ENCODE assay signal across 8 mouse cellular contexts in genomic region chr10:5823740-5824491, GRCm38 (mm10). TPM values are rescaled to one million over a fixed set of nuclear protein-coding genes. Genes with fewer than 3 reads are reported as not detected.
DNase-seq lines count a peak whose midpoint lies in the region; ATAC-seq and TF ChIP-seq lines count a peak whose summit lies in the region.

Mtrf1l (minus strand) TSS chr10:5823910.

- TF ChIP-seq POLR2A in brain, embryonic 14.5 days (IDR thresholded peaks at IDR 0.05; ENCODE audit: borderline replicate concordance, extremely low read depth, insufficient read depth, insufficient read length, poor library complexity, severe bottlenecking): peak; percentile 30; the same call in 1 of the 2 replicates
- 0 out of 2 replicates have a peak, but pooled peaks have one; percentile 37 for TF ChIP-seq POLR2A in liver, adult 2 months (IDR thresholded peaks at IDR 0.05; ENCODE audit: extremely low read depth, insufficient read depth, low read length)
- peak; percentile 55 for TF ChIP-seq POLR2A in myocyte (IDR thresholded peaks at IDR 0.05; ENCODE audit: insufficient read length, low read depth)

- H3K4me3 ChIP-seq in C2C12 (ENCODE audit: insufficient read depth, poor library complexity, severe bottlenecking) (peak within 1 kb of the TSS; percentile 86), myocyte (peak within 1 kb of the TSS; percentile 56)
- peak within 1 kb of the TSS; percentile 98 for H3K4me3 ChIP-seq in erythroblast, embryonic 14.5 days (replicated peaks)
- H3K4me3 ChIP-seq in heart, embryonic 11.5 days (ENCODE audit: low read depth, low read length): peak within 1 kb of the TSS; percentile 98
- peak within 1 kb of the TSS; percentile 95 for H3K4me3 ChIP-seq in kidney, embryonic 16.5 days (ENCODE audit: low read length)
- peak within 1 kb of the TSS; percentile 98 for H3K4me3 ChIP-seq in liver, adult 2 months (ENCODE audit: insufficient read depth, low read depth, low read length)

- no peak for TF ChIP-seq CTCF in C2C12 (IDR thresholded peaks at IDR 0.05; ENCODE audit: control insufficient read depth, insufficient read depth, insufficient read length)
- TF ChIP-seq CTCF in brain, embryonic 14.5 days (IDR thresholded peaks at IDR 0.05; ENCODE audit: borderline replicate concordance, extremely low read depth, insufficient read depth, insufficient read length): no peak
- TF ChIP-seq CTCF in liver, adult 2 months (IDR thresholded peaks at IDR 0.05; ENCODE audit: low read depth, low read length): 0 out of 2 replicates have a peak, but pooled peaks have one; percentile 3

- H3K4me2 ChIP-seq in heart, embryonic 11.5 days: peak within 1 kb of the TSS; percentile 89
- peak within 1 kb of the TSS; percentile 80 for H3K4me2 ChIP-seq in kidney, embryonic 16.5 days (replicated peaks; ENCODE audit: low read depth, low read length)
- H3K4me2 ChIP-seq in myocyte (ENCODE audit: low read depth): peak within 1 kb of the TSS; percentile 98

- DNase-seq in brain, embryonic 14.5 days (ENCODE audit: low read depth): peak; percentile 98
- peak; percentile 94 for DNase-seq in liver, adult 2 months (ENCODE audit: extremely low read depth, low read depth, low spot score)
- DNase-seq in splenic B cell, adult 2 months (ENCODE audit: low read depth, low spot score): peak; percentile 98

- H3K9me3 ChIP-seq in erythroblast, embryonic 14.5 days (ENCODE audit: control insufficient read depth, low read length): peaks cover 8% of the 10 kb centered on the region
- H3K9me3 ChIP-seq in heart, embryonic 11.5 days (replicated peaks; ENCODE audit: control insufficient read depth, low read length): no peaks in the 10 kb centered on the region
- no peaks in the 10 kb centered on the region for H3K9me3 ChIP-seq in kidney, embryonic 16.5 days (ENCODE audit: low read length)

- WGBS in heart, embryonic 11.5 days (ENCODE audit: insufficient replicate concordance): under 1% methylated on average over 47 of the region's 47 CpGs
- under 1% methylated on average over 47 of the region's 47 CpGs for WGBS in kidney, embryonic 16.5 days
- under 1% methylated on average over 47 of the region's 47 CpGs for WGBS in liver, adult 2 months

- H3K4me1 ChIP-seq in erythroblast, embryonic 14.5 days (ENCODE audit: control insufficient read depth): peaks cover 51% of the 10 kb centered on the region
- H3K4me1 ChIP-seq in heart, embryonic 11.5 days (ENCODE audit: control insufficient read depth, insufficient read depth, low read length): peaks cover 5% of the 10 kb centered on the region; the same call in 1 of the 2 replicates
- H3K4me1 ChIP-seq in kidney, embryonic 16.5 days (ENCODE audit: insufficient read depth, low read length): peaks cover 15% of the 10 kb centered on the region
- 0 out of 2 replicates have a peak, but pooled peaks cover 6% of the 10 kb centered on the region for H3K4me1 ChIP-seq in liver, adult 2 months (ENCODE audit: control insufficient read depth, insufficient read depth, low read length)

- H3K36me3 ChIP-seq in C2C12 (ENCODE audit: control insufficient read depth, insufficient read depth) (peaks cover 23% of the 10 kb centered on the region), myocyte (ENCODE audit: control insufficient read depth, insufficient read depth) (peaks cover 15% of the 10 kb centered on the region)
- H3K36me3 ChIP-seq in erythroblast, embryonic 14.5 days (ENCODE audit: control insufficient read depth): peaks cover 35% of the 10 kb centered on the region
- H3K36me3 ChIP-seq in heart, embryonic 11.5 days (ENCODE audit: control insufficient read depth, insufficient read depth, low read length): peaks cover 8% of the 10 kb centered on the region
- H3K36me3 ChIP-seq in kidney, embryonic 16.5 days (ENCODE audit: insufficient read depth, low read length): peaks cover 9% of the 10 kb centered on the region
- H3K36me3 ChIP-seq in liver, adult 2 months (ENCODE audit: control insufficient read depth, insufficient read depth, low read length): peaks cover 6% of the 10 kb centered on the region; the same call in 1 of the 2 replicates
- peaks cover 6% of the 10 kb centered on the region for H3K36me3 ChIP-seq in splenic B cell, adult 2 months (ENCODE audit: control insufficient read depth, insufficient read depth, low read length, poor library complexity, severe bottlenecking)

- H3K9ac ChIP-seq in heart, embryonic 11.5 days (ENCODE audit: low read depth, low read length): peak within 1 kb of the TSS; percentile 95
- H3K9ac ChIP-seq in kidney, embryonic 16.5 days (replicated peaks; ENCODE audit: low read length): peak within 1 kb of the TSS; percentile 96
- peak within 1 kb of the TSS; percentile 96 for H3K9ac ChIP-seq in liver, adult 2 months (ENCODE audit: low read depth, low read length)

- peaks cover 44% of the 10 kb centered on the region for H3K79me2 ChIP-seq in C2C12 (ENCODE audit: control insufficient read depth, insufficient read depth)
- H3K79me2 ChIP-seq in liver, adult 2 months (ENCODE audit: control insufficient read depth, insufficient read depth, low read length): peaks cover 4% of the 10 kb centered on the region; the same call in 1 of the 2 replicates
- peaks cover 31% of the 10 kb centered on the region for H3K79me2 ChIP-seq in myocyte (ENCODE audit: control insufficient read depth, insufficient read depth)

- peak; percentile 98 for ATAC-seq in heart, embryonic 11.5 days (replicated peaks; ENCODE audit: insufficient number of reproducible peaks, low FRiP score, low TSS enrichment)
- ATAC-seq in kidney, embryonic 16.5 days (ENCODE audit: low FRiP score, low TSS enrichment): peak; percentile 97

- peak within 1 kb of the TSS; percentile 92 for H3K27ac ChIP-seq in heart, embryonic 11.5 days (ENCODE audit: low read depth, low read length)
- H3K27ac ChIP-seq in kidney, embryonic 16.5 days (ENCODE audit: low read length): peak within 1 kb of the TSS; percentile 97
- H3K27ac ChIP-seq in liver, adult 2 months (replicated peaks; ENCODE audit: insufficient read depth, low read depth, low read length): peak within 1 kb of the TSS; percentile 83

- H3ac ChIP-seq in C2C12 (ENCODE audit: control insufficient read depth, insufficient read length, low read depth) (peak within 1 kb of the TSS; percentile 100), myocyte (ENCODE audit: control insufficient read depth, insufficient read length) (peak within 1 kb of the TSS; percentile 44)

- peaks cover 25% of the 10 kb centered on the region for H3K79me3 ChIP-seq in C2C12 (ENCODE audit: low read depth)

- H3K27me3 ChIP-seq in C2C12 (ENCODE audit: control insufficient read depth, insufficient read depth, insufficient read length): peaks cover 3% of the 10 kb centered on the region
- H3K27me3 ChIP-seq in erythroblast, embryonic 14.5 days (ENCODE audit: control insufficient read depth): no peaks in the 10 kb centered on the region
- no peaks in the 10 kb centered on the region for H3K27me3 ChIP-seq in heart, embryonic 11.5 days (ENCODE audit: control insufficient read depth, insufficient read depth, low read length)
- no peaks in the 10 kb centered on the region for H3K27me3 ChIP-seq in kidney, embryonic 16.5 days (ENCODE audit: insufficient read depth, low read length)
- no peaks in the 10 kb centered on the region for H3K27me3 ChIP-seq in liver, adult 2 months (ENCODE audit: control insufficient read depth, insufficient read depth, low read length)
- peaks cover 5% of the 10 kb centered on the region for H3K27me3 ChIP-seq in myocyte (ENCODE audit: control insufficient read depth, insufficient read depth, insufficient read length)
- H3K27me3 ChIP-seq in splenic B cell, adult 2 months (ENCODE audit: control insufficient read depth, insufficient read depth, low read length, poor library complexity, severe bottlenecking): no peaks in the 10 kb centered on the region

TF ChIP-seq in C2C12, 6 proteins besides CTCF, POLR2A, EP300 and RAD21:
- TF ChIP-seq MYOD1 (IDR thresholded peaks at IDR 0.05; ENCODE audit: control insufficient read depth, insufficient read length, low read depth) (no peak), MAX (IDR thresholded peaks at IDR 0.05) (no peak), FOSL1 (IDR thresholded peaks at IDR 0.05; ENCODE audit: insufficient read depth, low read length, poor library complexity, severe bottlenecking) (no peak), CEBPB (IDR thresholded peaks at IDR 0.05; ENCODE audit: low read depth) (no peak), USF1 (IDR thresholded peaks at IDR 0.05; ENCODE audit: low read depth) (no peak), MYOG (IDR thresholded peaks at IDR 0.05; ENCODE audit: control insufficient read depth, extremely low read depth, insufficient read length) (no peak)
TF ChIP-seq in C2C12: peak in this region for 0.

TF ChIP-seq in myocyte, 11 proteins besides CTCF, POLR2A, EP300 and RAD21:
- TF ChIP-seq MAX (IDR thresholded peaks at IDR 0.05; ENCODE audit: low read depth) (no peak), TCF12 (IDR thresholded peaks at IDR 0.05; ENCODE audit: insufficient read depth, poor library complexity, severe bottlenecking) (no peak), SRF (IDR thresholded peaks at IDR 0.05; ENCODE audit: control insufficient read depth, insufficient read length, low read depth) (peak; percentile 29), E2F4 (IDR thresholded peaks at IDR 0.05; ENCODE audit: insufficient read depth) (no peak), USF1 (IDR thresholded peaks at IDR 0.05; ENCODE audit: low read depth) (no peak), REST (IDR thresholded peaks at IDR 0.05; ENCODE audit: insufficient read depth, insufficient read length) (no peak), TCF3 (IDR thresholded peaks at IDR 0.05; ENCODE audit: insufficient read length, low read depth) (no peak), MYOG (IDR thresholded peaks at IDR 0.05; ENCODE audit: control insufficient read depth in 1 of 3, insufficient read depth in 1 of 3, insufficient read length in 2 of 3, low read depth in 2 of 3) (no peak), POLR2AphosphoS2 (IDR thresholded peaks at IDR 0.05; ENCODE audit: insufficient read length, low read depth) (peak; percentile 55)

RNA-seq across cellular contexts. Expression of gene Mtrf1l, which starts in this region (rescaled TPM):
- 2.9 TPM for polyA plus RNA-seq in C2C12 (2012; fragmentation: generic; extraction: Trizol)
- 3.0 and 5.6 TPM in 2 replicates for polyA plus RNA-seq in brain, embryonic 14.5 days (2012; rRNA removed)
- polyA plus RNA-seq in erythroblast, embryonic 14.5 days (2012): 0.15 and 0.25 TPM in 2 replicates
- 12.6 and 16.2 TPM in 2 replicates for polyA plus RNA-seq in heart, embryonic 11.5 days (2014; fragmentation: Nextera tagmentation; extraction: Ambion mirVana)
- polyA plus RNA-seq in kidney, embryonic 16.5 days (2015; fragmentation: Nextera tagmentation; extraction: Ambion mirVana): 13.5 and 14.2 TPM in 2 replicates
- 5.0 and 7.2 TPM in 2 replicates for total RNA-seq in liver, adult 2 months (2014; rRNA removed)
- 0.78 and 0.98 TPM in 2 replicates for polyA plus RNA-seq in liver, adult 2 months (2012; rRNA removed)
- polyA plus RNA-seq in myocyte (2012; fragmentation: generic; extraction: Trizol): 2.7 TPM

Comparison
In these comparisons a context has a peak if more than half of its experiments do, and no peak if none do; other contexts are left out.
1. Peak in every context shown above with its lines: DNase-seq, ATAC-seq, H3K4me3 ChIP-seq and H3K27ac ChIP-seq.